Mouse (Mus musculus): ENCODE measurements at regions not wholly inside any gene's neighbourhood (a gene's known extent, or its start where the extent isn't known, plus 50 kb on each side); places are given as distances from the start of the nearest gene placed in this dataset.

- no peak for DNase-seq
Observed at GRCm38 (mm10) chr3:21973681-21974080, 102.8 kb upstream of the Tbl1xr1 start.

- no peak for DNase-seq
Observed at GRCm38 (mm10) chr3:21974766-21975165, 101.7 kb upstream of the Tbl1xr1 start.

DNA sequence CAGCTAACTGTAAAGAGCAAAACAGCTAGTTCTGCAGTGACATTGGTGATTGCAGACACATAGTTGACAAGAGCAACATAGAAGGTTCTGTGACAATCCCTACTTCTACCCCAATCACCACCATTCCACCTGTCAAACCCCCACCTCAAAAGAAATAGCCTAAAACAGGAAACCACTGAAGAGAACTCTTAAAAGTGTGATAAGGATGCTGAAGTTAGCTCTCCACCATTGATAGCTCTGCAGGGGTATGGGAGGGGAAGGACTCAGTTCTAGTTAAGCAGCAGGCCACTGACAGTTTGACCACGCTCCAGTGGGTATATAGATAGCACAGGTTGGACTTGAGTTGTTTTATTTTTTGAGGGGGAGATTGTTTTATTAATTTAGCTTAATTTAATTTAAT, 98.7 kb upstream of the Tbl1xr1 start:
- no peak for DNase-seq

- no peak for DNase-seq
Observed at GRCm38 (mm10) chr3:21982991-21983390, 93.5 kb upstream of the Tbl1xr1 start.

GRCm38 (mm10) chr3:21983993-21984725, 92.3 kb upstream of the Tbl1xr1 start:
- no peak for DNase-seq

- DNase-seq: no peak
Observed at GRCm38 (mm10) chr3:21984807-21985206, 91.6 kb upstream of the Tbl1xr1 start.

DNA sequence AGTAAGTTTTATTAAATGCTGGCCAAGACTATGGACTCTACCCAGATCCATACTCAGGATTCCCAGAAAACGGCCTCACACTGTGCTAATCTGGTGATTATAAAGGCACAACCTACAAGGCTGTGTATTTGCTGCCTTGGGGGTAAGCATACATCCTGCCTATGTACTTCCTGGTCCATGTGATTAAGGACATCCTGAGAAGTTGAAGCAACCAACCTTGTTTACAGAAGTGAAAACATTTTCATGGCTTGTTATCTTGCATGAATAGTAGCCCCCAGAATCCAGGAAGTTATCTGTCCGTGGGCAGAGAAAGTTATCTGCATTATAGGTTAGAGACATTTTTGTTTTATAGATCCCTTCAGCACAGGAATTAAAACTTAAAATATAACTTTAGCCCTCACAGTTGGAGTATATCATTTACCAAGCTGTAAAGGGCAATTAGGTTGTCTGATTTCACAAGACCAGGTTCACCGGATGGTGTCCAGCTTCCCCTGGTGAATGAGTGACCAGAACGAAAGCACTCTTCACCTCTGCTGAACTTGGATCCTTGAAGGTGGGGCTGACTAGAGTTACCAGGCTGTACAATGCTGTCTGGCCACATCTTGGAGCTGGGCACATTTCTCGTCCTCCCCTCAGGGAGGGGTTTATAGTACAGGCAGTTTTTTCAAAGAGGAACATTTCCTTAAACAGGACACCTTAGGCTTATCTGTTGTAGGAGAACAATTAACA, 90.1 kb upstream of the Tbl1xr1 start:
- DNase-seq: peak; percentile 41 to 52

DNA sequence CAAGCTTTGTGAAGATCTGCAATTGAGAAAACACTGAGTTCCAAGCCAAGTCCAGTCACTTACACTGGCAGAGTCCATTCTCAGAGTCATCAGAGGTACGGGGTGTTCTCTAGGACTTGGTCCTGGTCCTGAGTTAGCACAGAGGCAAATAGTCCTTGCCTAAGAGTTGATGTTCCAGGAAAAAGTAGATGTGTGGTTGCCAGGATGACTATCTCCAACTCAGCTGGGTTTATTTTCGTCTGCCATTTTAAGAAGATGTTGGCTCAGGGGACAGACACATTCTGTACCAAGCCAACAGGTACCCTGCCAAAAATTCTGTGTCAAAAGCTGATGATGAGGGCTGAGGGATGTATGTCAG, 89.6 kb upstream of the Tbl1xr1 start:
- DNase-seq: no peak

DNA sequence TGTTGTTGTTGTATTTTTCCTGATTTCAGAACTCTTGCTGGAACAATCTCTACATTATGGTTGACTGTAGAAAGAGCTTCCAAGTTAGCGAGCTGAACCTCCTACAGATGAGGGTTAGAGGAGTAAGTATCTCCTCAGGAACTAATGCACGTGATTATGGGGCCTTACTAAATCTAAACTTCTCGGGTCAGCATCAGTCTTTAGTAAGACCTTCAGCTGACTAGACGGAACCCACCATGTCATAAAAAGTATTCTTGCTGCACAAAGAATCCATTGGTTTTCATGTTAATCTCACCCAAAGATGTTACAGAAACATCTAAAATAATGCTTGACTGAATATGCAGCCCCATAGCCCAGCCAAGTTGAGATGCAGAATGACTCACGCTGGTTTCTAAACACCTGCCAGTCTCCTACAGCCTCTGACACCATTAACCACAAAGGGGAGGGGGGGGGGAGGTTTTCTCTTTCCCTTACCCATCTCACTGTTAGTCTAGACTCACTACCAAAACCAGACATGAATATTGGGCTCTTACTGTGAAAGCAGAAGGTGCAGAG, 88.9 kb upstream of the Tbl1xr1 start:
- DNase-seq: no peak

GRCm38 (mm10) chr3:21988010-21988531, 88.4 kb upstream of the Tbl1xr1 start:
- DNase-seq: peak; percentile 28 to 50

GRCm38 (mm10) chr3:21990526-21990925, 85.9 kb upstream of the Tbl1xr1 start:
- no peak for DNase-seq

DNA sequence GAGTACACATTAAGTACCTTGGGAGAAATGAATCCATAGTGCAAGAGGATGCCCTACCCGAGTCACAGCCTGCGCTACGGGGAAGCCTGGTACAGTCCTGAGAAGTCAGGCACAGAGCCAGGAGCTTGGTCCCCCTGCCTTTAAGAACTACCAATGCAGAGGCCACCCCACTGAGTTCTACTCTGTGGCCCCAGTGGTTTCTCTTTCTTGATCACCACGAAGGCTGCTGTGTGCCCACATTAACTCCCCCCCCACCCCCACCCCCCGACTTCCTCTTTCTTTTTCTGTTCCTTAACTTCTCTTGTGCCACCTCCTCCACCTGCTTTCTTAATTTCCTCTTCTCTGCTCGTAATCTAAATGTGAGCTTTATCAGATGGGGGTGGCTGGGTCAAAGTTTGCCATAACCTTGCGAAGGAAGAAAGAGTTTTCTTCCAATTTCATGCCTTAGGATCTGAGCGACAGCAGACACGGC, 84.7 kb upstream of the Tbl1xr1 start:
- peak; percentile 30 to 42 for DNase-seq

DNA sequence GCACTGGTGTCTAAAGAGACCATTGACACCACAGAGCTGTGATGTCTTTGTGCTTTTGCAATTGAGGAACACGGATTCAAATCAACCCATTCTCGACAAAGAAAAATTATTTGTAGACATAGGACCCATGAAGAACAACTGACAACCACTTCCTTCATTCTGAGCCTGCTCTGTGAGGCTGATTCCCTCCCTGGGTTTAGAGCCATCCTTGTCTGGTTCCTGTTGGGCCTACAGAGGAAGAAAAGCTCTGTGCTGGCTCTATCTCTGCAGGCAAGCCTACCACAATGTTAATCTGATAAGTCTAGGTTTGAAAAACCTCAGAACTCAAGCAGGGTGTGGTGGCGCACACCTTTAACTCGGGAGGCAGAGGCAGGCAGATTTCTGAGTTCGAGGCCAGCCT, 84.2 kb upstream of the Tbl1xr1 start:
- no peak for DNase-seq

DNA sequence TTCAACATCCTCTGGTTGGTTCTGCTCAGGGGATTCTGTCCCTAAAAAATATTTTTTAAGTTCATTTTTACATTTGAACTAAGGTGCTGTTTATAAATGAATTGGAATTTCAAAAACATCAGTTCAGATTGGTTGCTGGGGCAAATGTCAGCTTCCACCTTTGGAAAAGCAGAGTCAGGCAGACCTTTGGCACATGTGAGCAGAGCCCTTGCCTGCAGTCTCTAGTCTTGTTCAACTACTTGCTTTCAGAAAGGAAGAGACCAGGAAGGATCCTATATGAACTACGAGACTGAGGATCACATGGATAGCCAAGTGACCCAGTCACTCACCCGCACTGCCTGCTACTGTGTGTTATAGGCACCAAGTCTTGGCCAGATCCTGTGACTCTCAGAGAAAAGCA, 82.5 kb upstream of the Tbl1xr1 start:
- no peak for DNase-seq

DNA sequence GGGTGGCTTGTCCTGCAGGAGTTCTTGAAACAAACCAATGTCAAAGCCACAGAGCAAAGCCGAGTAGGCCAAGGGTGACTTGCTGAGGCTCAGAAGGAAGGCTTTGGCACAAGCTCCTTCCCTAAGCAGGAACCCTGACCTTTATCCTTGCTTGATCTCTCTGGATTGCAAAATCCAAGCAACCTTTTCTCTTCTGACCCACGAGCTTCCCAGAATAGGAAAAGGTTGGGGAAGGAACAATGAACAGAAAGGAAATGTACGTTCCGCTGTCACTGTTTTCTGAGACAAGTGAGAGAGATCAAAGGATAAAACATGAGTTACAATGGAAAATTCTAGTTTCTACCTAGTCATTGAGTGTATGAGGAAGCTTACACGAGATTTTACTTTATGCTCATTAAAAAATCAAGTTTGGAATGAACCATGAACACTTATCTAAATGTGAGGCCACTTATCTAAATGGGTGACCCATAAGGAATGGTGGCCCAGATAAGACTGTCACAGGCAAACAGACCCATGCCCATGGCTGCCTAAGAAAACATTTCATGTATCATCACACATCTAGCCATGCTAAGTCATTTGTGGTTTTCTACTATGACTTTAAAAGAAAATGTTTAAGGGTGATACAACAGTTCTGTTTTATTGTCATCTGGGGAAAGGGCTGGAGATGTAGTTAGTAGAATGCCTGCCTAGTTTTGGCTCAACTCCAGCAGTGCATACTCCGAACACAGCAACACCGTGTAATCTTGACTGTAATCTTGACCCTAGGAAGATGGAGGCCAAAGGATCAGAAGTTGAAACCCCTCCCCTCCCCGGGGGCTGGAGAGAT, 80.7 kb upstream of the Tbl1xr1 start:
- DNase-seq: no peak

DNA sequence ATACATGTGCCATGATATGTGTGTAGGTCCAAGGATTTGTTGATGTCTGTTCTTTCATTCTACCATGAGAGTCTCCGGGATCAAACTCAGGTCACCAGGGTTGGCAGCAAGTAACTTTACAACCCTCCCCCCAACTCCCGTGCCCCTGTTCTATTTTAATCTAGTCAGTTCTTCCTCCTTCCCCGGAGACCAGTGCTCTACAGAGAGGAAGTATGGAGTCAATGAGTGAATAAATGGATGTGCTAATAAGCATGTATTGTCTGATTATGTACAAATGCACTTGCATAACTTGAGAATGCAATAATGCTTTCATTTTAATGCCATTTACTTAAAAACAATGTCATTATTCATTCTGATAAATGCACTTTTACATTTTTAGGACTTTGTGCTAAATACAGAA, 79.1 kb upstream of the Tbl1xr1 start:
- no peak for DNase-seq

- DNase-seq: no peak
Observed at GRCm38 (mm10) chr3:22005456-22005855, 71.0 kb upstream of the Tbl1xr1 start.

DNA sequence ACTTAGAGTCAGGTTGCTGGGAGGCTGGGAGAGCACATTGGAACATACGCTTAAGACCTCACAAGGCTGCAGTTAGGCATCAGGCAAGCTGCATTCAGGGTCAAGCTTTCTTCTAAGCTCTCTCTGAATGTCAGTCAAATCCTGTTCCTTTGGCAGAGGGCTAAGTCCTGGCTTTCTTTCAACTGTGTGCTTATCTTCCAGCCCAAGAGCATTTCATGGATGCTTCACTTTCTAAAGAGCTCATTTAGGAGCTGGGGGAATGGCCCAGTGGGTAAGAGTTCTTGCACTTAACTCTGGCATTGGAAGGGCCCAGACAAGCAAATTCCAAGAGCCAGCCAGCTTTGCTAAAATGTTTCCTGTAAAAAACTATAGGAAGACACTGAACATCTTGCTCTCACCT, 70.3 kb upstream of the Tbl1xr1 start:
- DNase-seq: peak; percentile 24 to 33

DNA sequence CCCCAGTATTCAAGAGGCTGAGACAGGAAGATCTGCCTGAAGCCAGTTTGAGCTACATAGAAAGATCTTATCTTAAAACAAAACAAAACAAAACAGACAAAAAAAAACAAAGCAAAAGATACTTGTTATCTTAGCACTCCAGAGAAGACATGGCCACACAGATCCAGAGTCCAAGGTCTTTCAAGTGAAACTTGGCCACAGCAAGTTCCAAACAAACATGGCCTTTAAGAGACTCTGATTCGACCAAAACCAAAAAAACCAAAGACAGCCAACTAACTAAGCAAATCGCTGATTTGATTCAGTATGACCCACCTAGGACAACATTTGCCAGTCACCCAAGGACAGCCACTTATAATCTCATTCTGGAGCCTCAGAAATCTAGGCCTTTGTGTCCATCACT, 69.8 kb upstream of the Tbl1xr1 start:
- DNase-seq: no peak

- DNase-seq: no peak
Observed at GRCm38 (mm10) chr3:22007736-22008135, 68.7 kb upstream of the Tbl1xr1 start.

- no peak for DNase-seq
Observed at GRCm38 (mm10) chr3:22008432-22008831, 68.0 kb upstream of the Tbl1xr1 start.

GRCm38 (mm10) chr3:22009898-22010699, 66.4 kb upstream of the Tbl1xr1 start:
- DNase-seq: no peak
